9 mouse cellular contexts compared by ENCODE assay signal in the genomic region with DNA sequence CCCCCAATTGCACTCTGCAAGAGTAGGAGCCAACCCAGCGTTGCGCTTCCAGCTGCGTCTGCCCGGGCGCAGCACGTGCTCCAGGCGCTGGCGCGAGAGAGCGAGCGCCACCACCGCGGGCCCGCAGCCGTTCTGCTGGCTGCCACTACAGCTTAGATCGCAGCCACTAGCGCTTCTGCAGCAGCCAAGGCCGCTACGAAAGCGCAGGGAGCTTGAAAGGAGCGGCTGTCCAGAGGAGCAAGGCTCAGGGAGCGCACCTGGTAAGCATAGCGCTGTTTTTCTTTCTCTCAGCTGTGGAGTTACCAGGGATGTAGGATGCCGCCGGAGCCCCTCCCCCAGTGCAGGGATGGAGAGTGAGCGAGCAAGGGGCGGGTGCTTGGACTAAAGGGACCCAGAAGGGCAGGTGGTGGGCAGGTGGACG. TPM values are rescaled to one million over a fixed set of nuclear protein-coding genes. Genes with fewer than 3 reads are reported as not detected.
DNase-seq lines count a peak whose midpoint lies in the region; ATAC-seq and TF ChIP-seq lines count a peak whose summit lies in the region.
"Had no signal": no experiment of that assay in that cellular context is flagged by ENCODE, and none has a peak within 500 bp of the region (broad histone marks: within the 10 kb centered on the region; RNA-seq: fewer than 3 reads in every experiment).

No protein-coding gene starts in this region.

- H3K4me1 ChIP-seq in heart, embryonic 14.5 days (ENCODE audit: control insufficient read depth in 2 of 2, insufficient read depth in 2 of 2, low read length in 2 of 2), result no peaks in the 10 kb centered on the region
- H3K4me1 ChIP-seq in heart, adult 2 months (ENCODE audit: control insufficient read depth, insufficient read depth, low read length), result no peaks in the 10 kb centered on the region
- H3K4me1 ChIP-seq in hindbrain, embryonic 10.5 days (replicated peaks), result peaks cover 8% of the 10 kb centered on the region

- no peak for TF ChIP-seq CTCF in heart, adult 2 months (IDR thresholded peaks at IDR 0.05)

- no peak for TF ChIP-seq EP300 in heart, adult 2 months (IDR thresholded peaks at IDR 0.05; ENCODE audit: insufficient read depth, low read depth, low read length)

- 1% methylated on average over 28 of the region's 28 CpGs for WGBS in heart, embryonic 14.5 days
- 2% methylated on average over 28 of the region's 28 CpGs for WGBS in heart, adult 2 months
- under 1% methylated on average over 28 of the region's 28 CpGs for WGBS in hindbrain, embryonic 10.5 days

- no peak overlapping the region for H3K4me3 ChIP-seq in heart, embryonic 14.5 days (ENCODE audit: control insufficient read depth in 1 of 2, insufficient read depth in 1 of 2, low read depth in 1 of 2, low read length in 2 of 2)
- no peak overlapping the region for H3K4me3 ChIP-seq in heart, adult 2 months
- H3K4me3 ChIP-seq in hindbrain, embryonic 10.5 days, result peak overlapping the region; percentile 54

- peak overlapping the region; percentile 25; the same call in 1 of the 2 replicates for H3K4me2 ChIP-seq in heart, embryonic 14.5 days (ENCODE audit: low read length)

- peaks cover 20% of the 10 kb centered on the region for H3K27me3 ChIP-seq in heart, embryonic 14.5 days (ENCODE audit: control insufficient read depth, insufficient read depth, low read length)
- H3K27me3 ChIP-seq in heart, adult 2 months (ENCODE audit: control insufficient read depth, insufficient read depth, low read length), result 0 out of 2 replicates have a peak, but pooled peaks cover 1% of the 10 kb centered on the region
- peaks cover 48% of the 10 kb centered on the region for H3K27me3 ChIP-seq in hindbrain, embryonic 10.5 days (ENCODE audit: insufficient read depth, poor library complexity, severe bottlenecking)

- ATAC-seq in heart, embryonic 14.5 days (ENCODE audit: insufficient number of reproducible peaks, insufficient read depth, low FRiP score, low read depth), result no peak

- H3K9ac ChIP-seq in heart, embryonic 14.5 days (ENCODE audit: low read length), result no peak overlapping the region
- no peak overlapping the region for H3K9ac ChIP-seq in heart, adult 2 months (ENCODE audit: low read depth, low read length)

- DNase-seq in heart, adult 2 months, result no peak
- DNase-seq in cerebellum, postnatal 36 days, result peak; percentile 21 to 33
- DNase-seq in hindbrain, embryonic 10.5 days (ENCODE audit: low spot score), result peak; percentile 63
- peak; percentile 68 for DNase-seq in left cerebral cortex, postnatal 4 days
- DNase-seq in right cerebral cortex, postnatal 14 days, result peak; percentile 78
- no peak for DNase-seq in adipocyte (ENCODE audit: low spot score)
- DNase-seq in heart, postnatal 4 days, result no peak

- H3K36me3 ChIP-seq in heart, embryonic 14.5 days (ENCODE audit: control insufficient read depth, insufficient read depth, low read length), result no peaks in the 10 kb centered on the region
- no peaks in the 10 kb centered on the region for H3K36me3 ChIP-seq in heart, adult 2 months (ENCODE audit: control insufficient read depth, insufficient read depth, low read length)
- no peaks in the 10 kb centered on the region for H3K36me3 ChIP-seq in hindbrain, embryonic 10.5 days

- intact Hi-C loops in heart, adult 2 months (cut with DNase I), result no loop called here
- intact Hi-C loops in left cerebral cortex, postnatal 4 days (cut with DNase I), result loop anchor here (10.0 kb wide), 3 partner anchors 341 to 1831 kb away; no protein-coding TSS in a partner anchor

- no peak for TF ChIP-seq POLR2A in heart, adult 2 months (IDR thresholded peaks at IDR 0.05; ENCODE audit: insufficient read depth, low read depth, low read length)

- H3K79me2 ChIP-seq in heart, adult 2 months (replicated peaks; ENCODE audit: control insufficient read depth, insufficient read depth, low read length), result no peaks in the 10 kb centered on the region

- no peak overlapping the region for H3K27ac ChIP-seq in heart, embryonic 14.5 days (replicated peaks in 1 of 2; ENCODE audit: control insufficient read depth in 1 of 2, insufficient read depth in 1 of 2, low read depth in 2 of 2, low read length in 2 of 2)
- no peak overlapping the region for H3K27ac ChIP-seq in heart, adult 2 months
- peak overlapping the region; percentile 57; the same call in 1 of the 2 replicates for H3K27ac ChIP-seq in hindbrain, embryonic 10.5 days
- H3K27ac ChIP-seq: macrophage had no signal

- no peaks in the 10 kb centered on the region for H3K9me3 ChIP-seq in heart, embryonic 14.5 days (ENCODE audit: control insufficient read depth, low read length)
- no peaks in the 10 kb centered on the region for H3K9me3 ChIP-seq in hindbrain, embryonic 10.5 days

RNA-seq across cellular contexts. Expression of a gene that starts 0.3 kb away (rescaled TPM):
- not detected in 2 replicates for polyA plus RNA-seq in heart, embryonic 14.5 days (2014; fragmentation: Nextera tagmentation; extraction: Ambion mirVana)
- not detected for total RNA-seq in heart, adult 2 months (2021)
- polyA plus RNA-seq in heart, adult 2 months (2012; rRNA removed), result not detected in 2 replicates
- polyA plus RNA-seq in hindbrain, embryonic 10.5 days (2016; fragmentation: Nextera tagmentation; extraction: Ambion mirVana), result 0.07 and 0.41 TPM in 2 replicates
- total RNA-seq in left cerebral cortex, postnatal 4 days (2021), result 100 to 1,000 TPM; 193 to 205 TPM
- total RNA-seq in heart, postnatal 4 days (2021), result not detected
- polyA plus RNA-seq: macrophage had no signal

Comparison
In these comparisons a context has a peak if more than half of its experiments do, and no peak if none do; other contexts are left out.
1. DNase-seq: peak in cerebellum, postnatal 36 days (2 of 2), hindbrain, embryonic 10.5 days (single experiment), left cerebral cortex, postnatal 4 days (single experiment) and right cerebral cortex, postnatal 14 days (single experiment); none in heart, adult 2 months (0 of 2), adipocyte (single experiment) and heart, postnatal 4 days (single experiment).
2. RNA of a gene that starts 0.3 kb away (total RNA-seq): 193 to 205 TPM in left cerebral cortex, postnatal 4 days; not detected in heart, adult 2 months and not detected in heart, postnatal 4 days; every median in the first group is over 100 times any median in the second.